In genomic region chr9:73070971-73071659, GRCm38 (mm10) we compare ENCODE assay signal across 12 mouse cellular contexts. TPM values are rescaled to one million over a fixed set of nuclear protein-coding genes. Genes with fewer than 3 reads are reported as not detected.
A peak's percentile ranks its signal among the peaks of the same experiment; 100 is the strongest.
DNase-seq lines count a peak whose midpoint lies in the region; ATAC-seq and TF ChIP-seq lines count a peak whose summit lies in the region.
"Had no signal": no experiment of that assay in that cellular context is flagged by ENCODE, and none has a peak within 500 bp of the region (broad histone marks: within the 10 kb centered on the region; RNA-seq: fewer than 3 reads in every experiment).

No protein-coding gene starts in this region.

- 0 out of 2 replicates have a peak overlapping the region, but pooled peaks have one; percentile 29 for H3K4me2 ChIP-seq in lung, postnatal 0 days (replicated peaks; ENCODE audit: low read depth, low read length)

- no peak overlapping the region for H3K9ac ChIP-seq in lung, postnatal 0 days (replicated peaks; ENCODE audit: low read depth)

- H3K4me1 ChIP-seq in lung, postnatal 0 days (ENCODE audit: insufficient read depth, low read depth, low read length) = peaks cover 7% of the 10 kb centered on the region; the same call in 1 of the 2 replicates

- peak; percentile 43 for TF ChIP-seq CTCF in lung, postnatal 0 days (IDR thresholded peaks at IDR 0.05)

- H3K36me3 ChIP-seq in lung, postnatal 0 days (ENCODE audit: insufficient read depth, low read length) = no peaks in the 10 kb centered on the region

- H3K9me3 ChIP-seq in lung, postnatal 0 days (ENCODE audit: low read length) = no peaks in the 10 kb centered on the region

- H3K27me3 ChIP-seq in lung, postnatal 0 days (replicated peaks; ENCODE audit: insufficient read depth, low read length) = no peaks in the 10 kb centered on the region
- H3K27me3 ChIP-seq: CH12.LX had no signal

- ATAC-seq in lung, postnatal 0 days = peak; percentile 66

- peak overlapping the region; percentile 71 for H3K27ac ChIP-seq in lung, postnatal 0 days (ENCODE audit: low read length)

- peak; percentile 98 for TF ChIP-seq EP300 in lung, postnatal 0 days (IDR thresholded peaks at IDR 0.05)

- peak; percentile 33 to 55 for DNase-seq in heart, adult 18-20 months
- no peak for DNase-seq in heart, postnatal 4 days
- DNase-seq in CD4-positive helper T cell, adult 2 months (ENCODE audit: low read depth, low spot score) = peak; percentile 61
- DNase-seq in brain, adult 2 months (ENCODE audit: low read depth, low spot score) = peak; percentile 66
- peak; percentile 92 for DNase-seq in lung, postnatal 0 days (ENCODE audit: low spot score)
- DNase-seq in embryo, embryonic 9.5 days (ENCODE audit: extremely low spot score) = no peak
- no peak for DNase-seq in c-Kit-positive CD71-positive TER-119-positive erythroid progenitor cells, embryonic 14.5 days (ENCODE audit: low spot score)
- DNase-seq in thymus, postnatal 10 days (ENCODE audit: low spot score in 2 of 2) = no peak
- DNase-seq: cerebellum, adult 9-11 months; gastrocnemius, postnatal 10 days; right cerebral cortex, postnatal 4 days had no signal

- no peak overlapping the region for H3K4me3 ChIP-seq in lung, postnatal 0 days (ENCODE audit: low read depth, low read length)

- WGBS in lung, postnatal 0 days = 45% methylated on average over 10 of the region's 10 CpGs

RNA-seq across cellular contexts. Expression of gene Rab27a, which starts 26.5 kb away (rescaled TPM):
- 1 to 10 TPM; 5.1 to 6.9 TPM for total RNA-seq in heart, adult 18-20 months (2021)
- total RNA-seq in heart, postnatal 4 days (2021) = 1 to 10 TPM; 3.4 to 3.7 TPM
- 41.6 and 48.7 TPM in 2 replicates for polyA plus RNA-seq in lung, postnatal 0 days (2015; fragmentation: Nextera tagmentation; extraction: Ambion mirVana)

RNA-seq across cellular contexts. Expression of gene Khdc3, which starts 30.5 kb away (rescaled TPM):
- under 1 TPM; 0.40 to 0.46 TPM for total RNA-seq in heart, adult 18-20 months (2021)
- not detected for total RNA-seq in heart, postnatal 4 days (2021)
- polyA plus RNA-seq in lung, postnatal 0 days (2015; fragmentation: Nextera tagmentation; extraction: Ambion mirVana) = 0.12 and 0.14 TPM in 2 replicates
- total RNA-seq: gastrocnemius, postnatal 10 days had no signal

RNA-seq across cellular contexts. Expression of gene Pigb, which starts 30.9 kb away (rescaled TPM):
- 1 to 10 TPM; 1.8 to 2.5 TPM for total RNA-seq in heart, adult 18-20 months (2021)
- total RNA-seq in heart, postnatal 4 days (2021) = 1 to 10 TPM; 4.5 to 5.3 TPM
- polyA plus RNA-seq in lung, postnatal 0 days (2015; fragmentation: Nextera tagmentation; extraction: Ambion mirVana) = 5.5 and 6.5 TPM in 2 replicates

RNA-seq across cellular contexts. Expression of gene Gm20509, which starts 31.2 kb away (rescaled TPM):
- total RNA-seq in heart, adult 18-20 months (2021) = not detected
- total RNA-seq in heart, postnatal 4 days (2021) = not detected
- polyA plus RNA-seq in lung, postnatal 0 days (2015; fragmentation: Nextera tagmentation; extraction: Ambion mirVana) = not detected in 2 replicates
- total RNA-seq: CH12.LX; gastrocnemius, postnatal 10 days had no signal

RNA-seq across cellular contexts. Expression of gene Rsl24d1, which starts 42.1 kb away (rescaled TPM):
- total RNA-seq in heart, adult 18-20 months (2021) = 10 to 100 TPM; 46.0 to 53.9 TPM
- 10 to 100 TPM; 61.8 to 61.9 TPM for total RNA-seq in heart, postnatal 4 days (2021)
- polyA plus RNA-seq in lung, postnatal 0 days (2015; fragmentation: Nextera tagmentation; extraction: Ambion mirVana) = 58.8 and 59.8 TPM in 2 replicates

Comparison
In these comparisons a context has a peak if more than half of its experiments do, and no peak if none do; other contexts are left out.
1. DNase-seq: peak in heart, adult 18-20 months (2 of 2), CD4-positive helper T cell, adult 2 months (single experiment), brain, adult 2 months (single experiment) and lung, postnatal 0 days (single experiment); none in heart, postnatal 4 days (single experiment), embryo, embryonic 9.5 days (single experiment), c-Kit-positive CD71-positive TER-119-positive erythroid progenitor cells, embryonic 14.5 days (single experiment) and thymus, postnatal 10 days (0 of 2).